Mouse (Mus musculus) kidney, embryonic 15.5 days (tissue): ENCODE data around the gene Dpp9. TPM values are rescaled to one million over a fixed set of nuclear protein-coding genes. Genes with fewer than 3 reads are reported as not detected.
A peak's percentile ranks its signal among the peaks of the same experiment; 100 is the strongest.

Experiments
- ATAC-seq: fragments of 200-750 bp; cut with Nextera tagmentation; replicated peaks from 2 replicates; pipeline ENCODE4 v1.8.0; 2017; ENCODE audit warnings: moderate TSS enrichment; ENCODE audit not compliant: low FRiP score
- H3K27ac ChIP-seq: fragments of 300-500 bp; sonication (generic); 2 replicates; pipeline ENCODE4 v1.5.1; 2015; ENCODE audit warnings: mild to moderate bottlenecking, inconsistent platforms
- H3K27me3 ChIP-seq: fragments of 300-500 bp; sonication (generic); 2 replicates; pipeline ENCODE4 v1.6.1; 2015; ENCODE audit warnings: inconsistent platforms
- H3K36me3 ChIP-seq: fragments of 300-500 bp; sonication (generic); 2 replicates; pipeline ENCODE4 v1.6.1; 2015; ENCODE audit warnings: inconsistent platforms
- H3K4me1 ChIP-seq: fragments of 300-500 bp; sonication (generic); 2 replicates; pipeline ENCODE4 v1.6.1; 2015; ENCODE audit warnings: inconsistent platforms
- H3K4me2 ChIP-seq: fragments of 300-500 bp; sonication (generic); 2 replicates; pipeline ENCODE4 v1.6.1; 2015; ENCODE audit warnings: moderate library complexity, mild to moderate bottlenecking, inconsistent platforms
- H3K4me3 ChIP-seq: fragments of 300-500 bp; sonication (generic); replicated peaks from 2 replicates; pipeline ENCODE4 v1.5.1; 2015; ENCODE audit warnings: mild to moderate bottlenecking, inconsistent platforms
- H3K9ac ChIP-seq: fragments of 300-500 bp; sonication (generic); 2 replicates; pipeline ENCODE4 v1.6.1; 2015; ENCODE audit warnings: mild to moderate bottlenecking, inconsistent platforms
- H3K9me3 ChIP-seq: fragments of 300-500 bp; sonication (generic); replicated peaks from 2 replicates; pipeline ENCODE4 v1.6.1; 2016; ENCODE audit warnings: inconsistent platforms
- WGBS: fragments of 180-500 bp; shearing (Covaris S2); methylation state at CpG from one replicate; pipeline ENCODE4 v1.1.7; 2015; ENCODE audit warnings: mixed read lengths; 5-methylcytosine and 5-hydroxymethylcytosine counted together
- polyA plus RNA-seq: library from polyadenylated mRNA; unstranded; fragments of >200 nt; fragmentation: Nextera tagmentation; extraction: Ambion mirVana; gene quantifications from 2 replicates; pipeline ENCODE4 v1.2.1, GENCODE M21; 2015

Dpp9 gene
- polyA plus RNA-seq, 1 experiment from 2014 or later = 43.8 TPM

DNA sequence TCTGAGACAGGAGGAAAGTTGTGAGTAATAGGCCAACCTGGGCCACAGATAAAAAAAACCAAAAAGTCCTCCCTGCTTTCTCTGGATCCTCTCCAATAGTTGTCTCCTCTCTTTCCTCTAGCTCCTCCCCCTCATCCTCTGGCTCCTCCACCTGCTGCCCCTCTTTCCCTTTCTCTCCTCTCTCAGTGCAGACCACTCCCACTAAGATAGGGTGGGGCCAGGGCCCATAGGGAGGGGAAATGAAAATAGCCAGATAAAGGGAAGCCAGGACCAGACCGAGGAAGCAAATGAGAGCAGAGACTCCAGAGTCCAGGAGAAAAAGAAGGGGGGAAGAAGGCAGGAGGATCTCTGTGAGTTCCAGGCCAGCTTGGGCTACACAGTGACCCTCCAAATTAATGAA, 6.2 kb upstream of the Dpp9 start:
- Histone ChIP-seq H3K9ac (no peak overlapping the region), H3K27me3 (0 out of 2 replicates have a peak, but pooled peaks cover 3% of the 10 kb centered on the region), H3K4me1 (no peaks in the 10 kb centered on the region), H3K36me3 (no peaks in the 10 kb centered on the region), H3K4me3 (no peak overlapping the region), H3K9me3 (no peaks in the 10 kb centered on the region), H3K4me2 (no peak overlapping the region), H3K27ac (no peak overlapping the region)
- WGBS = 40% methylated on average over 1 of the region's 1 CpGs
- ATAC-seq = no peak

DNA sequence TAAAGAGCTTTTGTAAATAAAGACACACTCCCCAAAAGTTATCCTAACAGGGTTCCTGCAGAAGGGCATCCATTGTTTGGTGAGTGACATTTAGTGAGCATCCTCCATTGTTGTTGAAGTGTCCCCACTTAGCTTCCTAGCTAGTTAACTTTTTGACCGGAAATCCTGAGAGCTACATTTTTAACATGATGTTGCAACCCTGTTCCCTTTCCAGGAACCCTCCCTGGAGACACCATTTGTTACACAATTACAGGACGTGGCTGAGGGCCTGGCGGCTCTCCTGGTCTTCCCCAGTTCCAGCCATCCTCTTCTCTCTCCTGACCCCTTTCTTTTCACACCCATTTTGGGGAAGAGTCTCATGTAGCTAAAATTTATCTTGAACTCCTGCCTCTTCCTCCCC, 1.1 kb upstream of the Dpp9 start:
- no peak overlapping the region for H3K4me3 ChIP-seq
- 45% methylated on average over 3 of the region's 3 CpGs for WGBS
- no peak for ATAC-seq

DNA sequence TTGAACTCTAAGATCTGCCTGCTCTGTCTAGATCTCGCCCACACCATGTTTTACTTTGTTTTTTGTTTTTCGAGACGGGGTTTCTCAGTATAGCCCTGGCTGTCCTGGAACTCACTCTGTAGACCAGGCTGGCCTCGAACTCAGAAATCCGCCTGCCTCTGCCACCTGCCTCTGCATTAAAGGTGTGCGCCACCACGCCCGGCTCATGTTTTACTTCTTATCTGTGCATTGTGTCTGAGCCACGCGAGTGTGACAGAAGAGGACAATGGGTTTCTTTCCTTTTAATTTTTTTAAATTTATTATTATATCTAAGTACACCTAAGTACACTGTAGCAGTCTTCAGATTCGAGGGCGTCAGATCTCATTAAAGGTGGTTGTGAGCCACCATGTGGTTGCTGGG, 546 bp upstream of the Dpp9 start:
- H3K27ac ChIP-seq = peak overlapping the region; percentile 76
- H3K4me3 ChIP-seq = peak overlapping the region; percentile 85
- H3K27me3 ChIP-seq = no peaks in the 10 kb centered on the region
- peak overlapping the region; percentile 37 for H3K9ac ChIP-seq
- peak overlapping the region; percentile 79 for H3K4me2 ChIP-seq
- H3K4me1 ChIP-seq = peaks cover 19% of the 10 kb centered on the region
- peak; percentile 37 for ATAC-seq
- WGBS = 42% methylated on average over 12 of the region's 12 CpGs
- no peaks in the 10 kb centered on the region for H3K9me3 ChIP-seq
- H3K36me3 ChIP-seq = no peaks in the 10 kb centered on the region

More for the DNA sequence above, 1.1 kb upstream of the Dpp9 start:
- Histone ChIP-seq H3K9ac (no peak overlapping the region), H3K36me3 (no peaks in the 10 kb centered on the region), H3K4me2 (no peak overlapping the region), H3K4me1 (peaks cover 19% of the 10 kb centered on the region), H3K9me3 (no peaks in the 10 kb centered on the region), H3K27me3 (no peaks in the 10 kb centered on the region), H3K27ac (peak overlapping the region; percentile 76)

DNA sequence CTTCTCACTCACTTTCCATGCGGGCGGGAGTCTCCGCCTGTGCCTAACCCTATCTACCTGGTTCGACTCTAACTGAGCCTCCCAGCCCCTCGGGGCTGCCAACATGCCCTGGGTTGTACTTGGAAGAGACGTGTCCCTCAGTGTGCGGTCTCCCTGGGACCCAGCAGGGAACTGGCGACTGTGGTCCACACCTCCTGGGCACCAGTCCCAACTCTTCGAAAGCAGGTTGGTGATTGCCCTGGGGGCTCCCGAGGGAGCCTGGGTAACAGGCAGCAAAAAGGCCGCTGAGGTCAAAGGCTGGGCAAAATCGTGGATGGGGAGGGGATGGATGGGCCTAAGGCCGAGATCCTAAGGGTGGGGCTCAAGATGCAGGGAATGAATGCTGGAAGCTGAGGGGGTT, 1.0 kb downstream of the Dpp9 start:
- Histone ChIP-seq H3K4me1 (peaks cover 22% of the 10 kb centered on the region), H3K9ac (peak overlapping the region; percentile 75), H3K4me2 (peak overlapping the region; percentile 79), H3K27ac (0 out of 2 replicates have a peak overlapping the region, but pooled peaks have one; percentile 91), H3K27me3 (no peaks in the 10 kb centered on the region), H3K9me3 (no peaks in the 10 kb centered on the region), H3K36me3 (no peaks in the 10 kb centered on the region; the same call in 1 of the 2 replicates), H3K4me3 (peak overlapping the region; percentile 85)
- no peak for ATAC-seq
- 67% methylated on average over 13 of the region's 13 CpGs for WGBS

DNA sequence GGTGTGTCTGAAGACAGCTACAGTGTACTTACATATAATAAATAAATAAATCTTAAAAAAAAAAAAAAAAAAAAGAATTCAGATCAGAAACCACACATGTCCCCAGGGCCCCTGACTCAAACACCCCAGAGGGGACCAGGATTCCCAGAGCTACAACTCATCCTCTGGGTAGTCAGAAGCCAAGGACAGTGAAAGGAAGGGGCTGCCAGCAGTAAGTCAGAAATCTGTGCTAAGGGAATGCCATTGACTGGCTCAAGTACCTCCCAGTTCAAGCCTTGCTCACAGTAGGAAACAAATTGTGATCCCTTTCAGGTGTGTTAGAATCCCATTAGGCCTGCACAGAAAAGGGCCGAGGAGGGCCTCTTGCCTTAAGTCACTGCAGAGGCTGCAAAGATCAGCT, 4.5 kb downstream of the Dpp9 start:
- H3K36me3 ChIP-seq = peaks cover 29% of the 10 kb centered on the region
- no peak overlapping the region for H3K27ac ChIP-seq
- H3K27me3 ChIP-seq = no peaks in the 10 kb centered on the region
- WGBS = 86% methylated on average over 1 of the region's 1 CpGs
- no peak for ATAC-seq
- H3K9ac ChIP-seq = no peak overlapping the region
- no peak overlapping the region for H3K4me3 ChIP-seq
- no peaks in the 10 kb centered on the region for H3K9me3 ChIP-seq
- no peak overlapping the region for H3K4me2 ChIP-seq
- peaks cover 22% of the 10 kb centered on the region for H3K4me1 ChIP-seq

DNA sequence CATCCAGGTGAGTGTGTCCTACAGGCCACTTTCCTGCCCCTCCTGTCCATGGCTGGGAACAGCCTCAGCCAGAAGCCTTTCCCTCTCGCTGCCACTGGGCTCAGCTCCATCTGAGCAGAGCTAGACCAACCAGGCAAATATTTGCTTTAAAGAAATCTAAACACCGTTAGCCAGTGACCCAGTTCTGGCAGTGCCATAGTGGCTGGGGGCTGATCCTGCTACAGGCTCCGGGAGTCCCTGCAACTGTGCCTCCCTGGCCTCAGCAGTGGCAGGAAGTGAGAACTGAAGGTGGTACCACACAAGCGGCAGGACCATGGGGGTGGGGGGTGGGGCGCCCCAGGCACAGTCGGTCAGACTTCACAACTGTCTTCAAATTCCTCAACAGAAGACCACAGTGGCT, 6.0 kb downstream of the Dpp9 start:
- no peak overlapping the region for H3K4me2 ChIP-seq
- ATAC-seq = no peak
- peaks cover 17% of the 10 kb centered on the region for H3K4me1 ChIP-seq
- H3K36me3 ChIP-seq = peaks cover 44% of the 10 kb centered on the region
- H3K27me3 ChIP-seq = no peaks in the 10 kb centered on the region
- no peak overlapping the region for H3K9ac ChIP-seq
- H3K4me3 ChIP-seq = no peak overlapping the region
- no peaks in the 10 kb centered on the region for H3K9me3 ChIP-seq
- WGBS = 47% methylated on average over 6 of the region's 6 CpGs
- no peak overlapping the region for H3K27ac ChIP-seq

DNA sequence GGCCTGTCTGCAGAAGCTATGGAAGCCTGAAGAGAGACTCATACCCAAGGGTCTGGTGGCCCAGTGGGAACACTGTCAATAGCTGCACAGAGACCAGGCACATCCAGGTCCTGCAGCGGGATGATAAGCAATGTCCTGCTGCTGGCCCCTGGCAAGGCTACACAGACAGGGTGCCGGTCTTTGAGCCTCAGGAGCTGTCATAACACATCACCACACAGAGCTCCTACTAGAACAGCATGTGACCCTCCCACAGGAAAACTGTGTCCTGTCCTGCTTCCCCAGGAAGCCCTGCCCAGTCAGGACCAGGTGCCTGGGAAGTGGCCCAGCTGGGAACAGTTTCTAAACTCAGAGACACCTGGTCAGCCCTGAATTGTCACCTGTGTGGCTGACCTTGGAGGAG, 7.6 kb downstream of the Dpp9 start:
- 85% methylated on average over 2 of the region's 2 CpGs for WGBS
- H3K27me3 ChIP-seq = no peaks in the 10 kb centered on the region
- no peak overlapping the region for H3K9ac ChIP-seq
- no peaks in the 10 kb centered on the region for H3K9me3 ChIP-seq
- peaks cover 10% of the 10 kb centered on the region; the same call in 1 of the 2 replicates for H3K4me1 ChIP-seq
- ATAC-seq = no peak
- H3K36me3 ChIP-seq = peaks cover 60% of the 10 kb centered on the region
- H3K27ac ChIP-seq = no peak overlapping the region
- no peak overlapping the region for H3K4me2 ChIP-seq
- H3K4me3 ChIP-seq = no peak overlapping the region

DNA sequence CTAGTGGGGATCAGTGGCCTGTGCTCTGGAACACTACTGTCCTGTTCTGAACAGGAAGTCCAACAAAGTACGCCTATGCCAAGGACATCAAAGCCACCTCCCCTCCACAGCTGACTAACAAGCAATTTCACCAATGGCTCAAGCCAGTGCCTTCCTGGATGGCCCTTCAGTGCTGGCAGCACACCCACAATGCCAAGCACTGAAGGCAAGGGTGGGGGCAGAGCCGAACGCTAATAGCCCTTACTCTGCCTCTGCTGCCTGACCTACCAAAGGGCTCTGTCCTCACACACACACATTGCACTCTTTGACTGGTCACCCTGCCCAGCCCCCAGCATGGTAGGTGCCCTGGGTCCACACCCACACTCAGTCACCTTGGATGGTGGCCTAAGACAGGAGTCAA, 9.9 kb downstream of the Dpp9 start:
- Histone ChIP-seq H3K27me3 (no peaks in the 10 kb centered on the region), H3K27ac (no peak overlapping the region), H3K36me3 (peaks cover 83% of the 10 kb centered on the region), H3K4me1 (peaks cover 10% of the 10 kb centered on the region; the same call in 1 of the 2 replicates), H3K9me3 (no peaks in the 10 kb centered on the region), H3K4me3 (no peak overlapping the region), H3K9ac (no peak overlapping the region), H3K4me2 (no peak overlapping the region)
- no peak for ATAC-seq
- WGBS = 85% methylated on average over 3 of the region's 3 CpGs

DNA sequence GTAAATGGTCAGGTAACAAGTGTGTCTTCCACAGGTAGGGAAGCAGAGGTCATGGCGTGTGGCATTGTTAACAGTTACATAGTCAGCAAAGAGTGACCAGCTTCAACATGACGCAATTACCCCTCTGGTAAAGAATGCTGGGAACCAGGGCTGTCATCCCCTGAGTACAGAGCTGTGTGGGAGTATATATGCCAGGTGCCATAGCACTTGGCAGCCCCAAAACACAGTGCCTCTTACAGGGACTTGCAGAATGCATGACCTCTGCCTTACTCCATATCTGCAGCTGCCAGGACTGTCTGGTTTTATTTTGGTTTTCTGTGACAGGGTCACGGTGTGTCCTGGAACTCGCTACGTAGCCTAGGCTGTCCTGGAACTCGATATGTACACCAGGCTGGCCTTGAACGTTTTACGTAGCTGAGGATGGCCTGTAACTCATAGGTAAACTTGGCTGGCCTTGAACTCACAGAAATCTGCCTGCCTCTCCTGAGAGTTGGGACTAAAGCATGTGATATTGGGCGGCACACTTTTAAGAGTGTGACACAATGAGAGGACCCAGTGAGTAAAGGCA, 10.7 kb downstream of the Dpp9 start:
- H3K4me2 ChIP-seq = no peak overlapping the region
- H3K9me3 ChIP-seq = no peaks in the 10 kb centered on the region
- H3K27me3 ChIP-seq = no peaks in the 10 kb centered on the region
- no peak overlapping the region for H3K27ac ChIP-seq
- no peak overlapping the region for H3K9ac ChIP-seq
- H3K4me1 ChIP-seq = peaks cover 9% of the 10 kb centered on the region; the same call in 1 of the 2 replicates
- ATAC-seq = no peak
- WGBS = 93% methylated on average over 9 of the region's 9 CpGs
- no peak overlapping the region for H3K4me3 ChIP-seq
- H3K36me3 ChIP-seq = peaks cover 91% of the 10 kb centered on the region

DNA sequence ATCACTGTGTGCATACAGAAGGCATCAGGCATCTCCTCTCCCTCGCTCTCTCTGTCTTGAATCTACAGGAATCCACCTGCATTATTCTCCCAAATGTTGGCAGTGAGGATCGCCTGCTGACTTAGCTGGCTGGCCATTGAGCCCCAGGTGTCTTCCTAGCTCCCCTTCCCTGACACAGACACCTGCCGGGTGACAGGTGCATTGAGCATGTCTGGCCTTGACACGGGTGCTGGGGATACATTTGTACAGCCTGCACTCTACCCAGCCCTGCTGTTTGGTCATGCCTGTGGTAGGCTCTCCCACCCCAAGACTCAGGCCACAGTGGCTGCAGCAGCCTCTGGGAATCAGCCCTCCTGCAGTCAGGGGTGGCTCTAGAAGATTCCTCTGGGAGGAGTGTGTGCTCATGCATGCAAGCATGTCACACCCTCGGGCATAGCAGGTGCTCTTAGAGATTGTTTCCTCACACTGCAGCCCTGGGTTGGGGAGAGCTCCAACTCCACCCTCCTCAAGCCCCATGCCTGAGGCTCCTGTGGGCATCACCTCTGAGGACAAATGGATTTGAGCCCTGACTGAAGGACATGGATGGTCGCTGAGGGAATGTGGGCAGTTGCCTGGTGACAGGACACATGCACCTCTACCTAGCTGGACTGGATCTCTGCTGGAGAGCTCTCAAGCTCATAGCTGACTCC, 11.6 kb downstream of the Dpp9 start:
- no peak overlapping the region for H3K27ac ChIP-seq
- ATAC-seq = no peak
- H3K27me3 ChIP-seq = no peaks in the 10 kb centered on the region
- no peaks in the 10 kb centered on the region for H3K9me3 ChIP-seq
- peaks cover 7% of the 10 kb centered on the region; the same call in 1 of the 2 replicates for H3K4me1 ChIP-seq
- 79% methylated on average over 6 of the region's 6 CpGs for WGBS
- no peak overlapping the region for H3K4me2 ChIP-seq
- H3K9ac ChIP-seq = no peak overlapping the region
- H3K4me3 ChIP-seq = no peak overlapping the region
- peaks cover 100% of the 10 kb centered on the region for H3K36me3 ChIP-seq

DNA sequence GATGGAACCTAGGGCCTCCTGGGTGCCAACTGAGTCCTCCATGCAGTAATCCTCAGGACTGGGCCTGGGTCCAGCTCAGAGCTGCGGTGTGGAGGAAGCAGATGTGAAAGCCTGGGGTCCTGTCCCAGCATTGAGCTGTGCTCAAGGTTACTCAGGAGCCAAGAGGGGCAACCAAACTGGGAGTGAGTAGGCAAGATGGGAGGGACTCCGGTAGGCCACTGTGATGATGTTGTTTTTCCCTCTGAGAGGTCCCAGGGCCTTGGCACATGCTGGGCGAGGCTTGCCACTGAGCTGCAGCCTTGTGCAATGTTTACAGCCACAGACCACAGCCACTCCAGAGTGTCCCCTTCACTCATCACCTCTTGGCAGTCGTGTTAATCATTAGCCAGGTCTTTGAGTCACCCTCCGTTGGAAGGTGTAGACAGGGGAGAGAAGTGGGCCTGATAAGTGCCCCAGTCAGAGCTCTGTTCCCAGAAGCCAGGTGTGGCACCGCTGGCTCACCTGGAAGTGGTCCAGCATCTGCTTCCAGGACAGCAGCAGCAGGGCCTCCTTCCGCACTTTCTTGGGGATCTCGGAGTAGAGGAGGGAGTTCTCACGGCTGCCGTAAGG, 12.3 kb downstream of the Dpp9 start:
- H3K9me3 ChIP-seq = no peaks in the 10 kb centered on the region
- no peaks in the 10 kb centered on the region for H3K27me3 ChIP-seq
- no peak overlapping the region for H3K4me2 ChIP-seq
- ATAC-seq = peak; percentile 68
- WGBS = 85% methylated on average over 10 of the region's 10 CpGs
- H3K4me3 ChIP-seq = no peak overlapping the region
- H3K9ac ChIP-seq = no peak overlapping the region
- no peak overlapping the region for H3K27ac ChIP-seq
- H3K4me1 ChIP-seq = peaks cover 7% of the 10 kb centered on the region; the same call in 1 of the 2 replicates
- peaks cover 100% of the 10 kb centered on the region for H3K36me3 ChIP-seq

DNA sequence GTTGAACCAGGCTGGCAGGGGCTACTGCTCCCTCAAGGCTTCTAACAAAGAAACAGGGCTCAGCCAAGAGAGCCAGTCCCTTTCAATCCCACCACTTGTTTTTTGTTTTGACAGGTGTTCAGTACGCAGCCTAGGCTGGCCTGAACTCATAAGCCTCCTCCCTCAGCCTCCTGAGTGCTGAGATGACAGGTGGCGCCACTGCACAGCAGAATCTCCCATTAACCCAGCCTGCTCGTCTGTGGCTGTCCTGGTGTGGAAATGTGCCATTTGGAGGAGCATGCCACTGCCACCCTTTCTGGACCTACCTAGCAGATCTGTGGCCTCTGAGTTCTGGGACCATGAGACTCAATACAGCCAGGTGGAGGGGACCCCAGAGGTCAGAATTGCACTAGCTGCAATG, 15.0 kb downstream of the Dpp9 start:
- Histone ChIP-seq H3K9me3 (no peaks in the 10 kb centered on the region), H3K9ac (no peak overlapping the region), H3K4me3 (no peak overlapping the region), H3K36me3 (peaks cover 92% of the 10 kb centered on the region), H3K27ac (no peak overlapping the region), H3K4me2 (no peak overlapping the region), H3K4me1 (peaks cover 7% of the 10 kb centered on the region; the same call in 1 of the 2 replicates), H3K27me3 (no peaks in the 10 kb centered on the region)
- no peak for ATAC-seq
- WGBS = 46% methylated on average over 3 of the region's 3 CpGs
